Mouse (Mus musculus) MEL (cell line): ENCODE measurements at regions not wholly inside any gene's neighbourhood (a gene's known extent, or its start where the extent isn't known, plus 50 kb on each side); places are given as distances from the start of the nearest gene placed in this dataset.

Experiments used
- CTCF ChIP-seq, 3 experiments: IDR thresholded peaks in 2 of 3; conservative IDR thresholded peaks in 1 of 3; 2 replicates each; pipeline ENCODE4 v1.5.1; 2011 to 2012; ENCODE audit warnings: low read length in 3 of 3, low read depth in 2 of 3, mild to moderate bottlenecking in 2 of 3, improper control_type of control experiment in 1 of 3, inconsistent platforms in 1 of 3, mixed read lengths in 1 of 3, moderate library complexity in 1 of 3; ENCODE audit not compliant: control insufficient read depth in 1 of 3, insufficient read depth in 1 of 3, poor library complexity in 1 of 3, severe bottlenecking in 1 of 3
- E2F4 ChIP-seq: IDR thresholded peaks from 2 replicates; pipeline ENCODE4 v1.6.1; 2011; ENCODE audit warnings: low read depth, low read length, improper control_type of control experiment, borderline replicate concordance
- MAZ ChIP-seq: IDR thresholded peaks from 2 replicates; pipeline ENCODE4 v1.6.1; 2012; ENCODE audit warnings: low read depth, mild to moderate bottlenecking, inconsistent platforms, low read length, improper control_type of control experiment
- NELFE ChIP-seq: IDR thresholded peaks from 2 replicates; pipeline ENCODE4 v1.6.1; 2011; ENCODE audit warnings: low read depth, low read length, improper control_type of control experiment
- POLR2A ChIP-seq, 2 experiments: IDR thresholded peaks; 2 replicates each; pipeline ENCODE4 v1.6.1; 2011 to 2012; ENCODE audit warnings: low read length in 2 of 2, mild to moderate bottlenecking in 2 of 2, control low read depth in 1 of 2, improper control_type of control experiment in 1 of 2, low read depth in 1 of 2, moderate library complexity in 1 of 2; ENCODE audit not compliant: control insufficient read depth in 1 of 2, insufficient read depth in 1 of 2, poor library complexity in 1 of 2
- RCOR1 ChIP-seq: IDR thresholded peaks from 2 replicates; pipeline ENCODE4 v1.6.1; 2012; ENCODE audit warnings: low read depth, mild to moderate bottlenecking, inconsistent platforms, low read length, improper control_type of control experiment
- ZKSCAN1 ChIP-seq: IDR thresholded peaks from 2 replicates; pipeline ENCODE4 v1.6.1; 2012; ENCODE audit warnings: low read depth, mild to moderate bottlenecking, inconsistent platforms, low read length, improper control_type of control experiment, moderate library complexity
- ZNF384 ChIP-seq: IDR thresholded peaks from 2 replicates; pipeline ENCODE4 v1.6.1; 2012; ENCODE audit warnings: low read depth, mild to moderate bottlenecking, inconsistent platforms, low read length, improper control_type of control experiment

DNA sequence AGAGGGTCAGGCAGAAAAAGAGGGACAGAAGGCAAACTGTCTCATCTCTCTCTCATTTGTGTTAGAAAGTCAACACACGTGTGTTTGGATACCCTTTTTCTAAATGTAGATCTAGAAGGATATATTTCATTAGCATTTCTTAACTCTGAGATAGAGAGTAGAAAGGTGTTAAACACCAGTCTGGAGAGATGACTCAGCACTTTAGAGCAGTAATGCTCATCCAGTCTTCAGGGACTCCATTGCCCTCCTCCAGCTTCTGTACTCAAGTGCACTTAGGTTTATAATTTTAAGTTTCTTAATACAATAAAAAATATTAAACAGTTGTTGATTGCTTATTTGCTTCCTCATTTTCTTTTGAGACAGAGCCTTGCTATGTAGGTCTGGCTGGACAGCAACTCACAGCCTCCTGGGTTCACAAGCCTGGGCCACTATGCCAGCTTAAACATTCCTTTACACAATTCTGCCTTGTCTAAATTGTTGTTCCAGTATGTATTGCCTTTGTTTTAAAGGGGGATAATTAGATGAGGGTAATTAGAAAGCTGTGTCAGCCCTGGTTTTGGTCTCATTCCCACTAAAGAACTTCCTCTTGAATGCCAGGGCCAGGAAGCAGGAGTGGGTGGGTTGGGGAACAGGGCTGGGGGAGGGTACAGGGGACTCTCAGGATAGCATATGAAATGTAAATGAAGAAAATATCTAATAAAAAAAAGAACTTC, 222.1 kb downstream of the Nfkbiz start:
- no peak for TF ChIP-seq E2F4
- TF ChIP-seq CTCF (IDR thresholded peaks at IDR 0.05 in 2 of 3, conservative IDR thresholded peaks at IDR 0.05 in 1 of 3; ENCODE audit: control insufficient read depth in 1 of 3, insufficient read depth in 1 of 3, low read depth in 2 of 3, low read length in 3 of 3, poor library complexity in 1 of 3, severe bottlenecking in 1 of 3), result no peak
- TF ChIP-seq NELFE, result no peak
- no peak for TF ChIP-seq MAZ
- TF ChIP-seq POLR2A (IDR thresholded peaks at IDR 0.05; ENCODE audit: control insufficient read depth in 1 of 2, insufficient read depth in 1 of 2, low read depth in 1 of 2, low read length in 2 of 2, poor library complexity in 1 of 2), result no peak
- no peak for TF ChIP-seq RCOR1
- TF ChIP-seq ZKSCAN1, result no peak
- no peak for TF ChIP-seq ZNF384
